Mouse (Mus musculus): ENCODE data around the gene Exoc2. TPM values are rescaled to one million over a fixed set of nuclear protein-coding genes. Genes with fewer than 3 reads are reported as not detected.
A peak's percentile ranks its signal among the peaks of the same experiment; 100 is the strongest.

Exoc2 gene
- polyA plus RNA-seq, 1 experiment from 2014 or later = 63.1 TPM

GRCm38 (mm10) chr13:30819891-30820290, 154.0 kb downstream of the Exoc2 start:
- H3K27ac ChIP-seq (replicated peaks; ENCODE audit: low read depth, low read length) = no peak overlapping the region
- H3K4me2 ChIP-seq (ENCODE audit: low read length) = no peak overlapping the region
- DNase-seq (no peak), ATAC-seq (ENCODE audit: low FRiP score, low TSS enrichment) (no peak)
- H3K9me3 ChIP-seq (ENCODE audit: control insufficient read depth, low read length) = no peaks in the 10 kb centered on the region
- H3K27me3 ChIP-seq (ENCODE audit: control insufficient read depth, insufficient read depth, low read length) = no peaks in the 10 kb centered on the region
- H3K4me1 ChIP-seq (ENCODE audit: control insufficient read depth, insufficient read depth, low read length) = no peaks in the 10 kb centered on the region
- H3K4me3 ChIP-seq (replicated peaks; ENCODE audit: low read depth, low read length) = no peak overlapping the region
- H3K9ac ChIP-seq (replicated peaks; ENCODE audit: low read length) = no peak overlapping the region
- peaks cover 60% of the 10 kb centered on the region for H3K36me3 ChIP-seq (ENCODE audit: control insufficient read depth, insufficient read depth, low read length)
- 92% methylated on average over 2 of the region's 2 CpGs for WGBS

GRCm38 (mm10) chr13:30817436-30817835, 156.5 kb downstream of the Exoc2 start:
- Histone ChIP-seq H3K4me2 (ENCODE audit: low read length) (no peak overlapping the region), H3K27ac (replicated peaks; ENCODE audit: low read depth, low read length) (no peak overlapping the region), H3K9me3 (ENCODE audit: control insufficient read depth, low read length) (no peaks in the 10 kb centered on the region), H3K27me3 (ENCODE audit: control insufficient read depth, insufficient read depth, low read length) (no peaks in the 10 kb centered on the region), H3K9ac (replicated peaks; ENCODE audit: low read length) (no peak overlapping the region), H3K36me3 (ENCODE audit: control insufficient read depth, insufficient read depth, low read length) (peaks cover 59% of the 10 kb centered on the region), H3K4me1 (ENCODE audit: control insufficient read depth, insufficient read depth, low read length) (no peaks in the 10 kb centered on the region), H3K4me3 (replicated peaks; ENCODE audit: low read depth, low read length) (no peak overlapping the region)
- DNase-seq (no peak), ATAC-seq (ENCODE audit: low FRiP score, low TSS enrichment) (no peak)
- WGBS = 97% methylated on average over 5 of the region's 5 CpGs

- ATAC-seq (ENCODE audit: low FRiP score, low TSS enrichment) = no peak
- peaks cover 37% of the 10 kb centered on the region for H3K36me3 ChIP-seq (ENCODE audit: control insufficient read depth, insufficient read depth, low read length)
- no peak overlapping the region for H3K9ac ChIP-seq (replicated peaks; ENCODE audit: low read length)
- WGBS = 91% methylated on average over 5 of the region's 5 CpGs
- no peak overlapping the region for H3K4me3 ChIP-seq (replicated peaks; ENCODE audit: low read depth, low read length)
- H3K4me2 ChIP-seq (ENCODE audit: low read length) = no peak overlapping the region
- no peak for DNase-seq
- H3K27ac ChIP-seq (replicated peaks; ENCODE audit: low read depth, low read length) = no peak overlapping the region
- no peaks in the 10 kb centered on the region for H3K9me3 ChIP-seq (ENCODE audit: control insufficient read depth, low read length)
- no peaks in the 10 kb centered on the region for H3K27me3 ChIP-seq (ENCODE audit: control insufficient read depth, insufficient read depth, low read length)
- no peaks in the 10 kb centered on the region for H3K4me1 ChIP-seq (ENCODE audit: control insufficient read depth, insufficient read depth, low read length)
Measured at GRCm38 (mm10) chr13:30814256-30814655, 159.6 kb downstream of the Exoc2 start.

GRCm38 (mm10) chr13:30813464-30813863, 160.4 kb downstream of the Exoc2 start:
- peaks cover 33% of the 10 kb centered on the region for H3K36me3 ChIP-seq (ENCODE audit: control insufficient read depth, insufficient read depth, low read length)
- 90% methylated on average over 5 of the region's 5 CpGs for WGBS

GRCm38 (mm10) chr13:30809240-30809639, 164.7 kb downstream of the Exoc2 start:
- Histone ChIP-seq H3K9ac (replicated peaks; ENCODE audit: low read length) (no peak overlapping the region), H3K4me2 (ENCODE audit: low read length) (no peak overlapping the region), H3K4me1 (ENCODE audit: control insufficient read depth, insufficient read depth, low read length) (no peaks in the 10 kb centered on the region), H3K27ac (replicated peaks; ENCODE audit: low read depth, low read length) (no peak overlapping the region), H3K4me3 (replicated peaks; ENCODE audit: low read depth, low read length) (no peak overlapping the region), H3K36me3 (ENCODE audit: control insufficient read depth, insufficient read depth, low read length) (peaks cover 5% of the 10 kb centered on the region; the same call in 1 of the 2 replicates), H3K9me3 (ENCODE audit: control insufficient read depth, low read length) (no peaks in the 10 kb centered on the region), H3K27me3 (ENCODE audit: control insufficient read depth, insufficient read depth, low read length) (no peaks in the 10 kb centered on the region)
- 0 out of 2 replicates have a peak, but pooled peaks have one; percentile 6 for ATAC-seq (ENCODE audit: low FRiP score, low TSS enrichment)
- DNase-seq = peak; percentile 12
- WGBS = 67% methylated on average over 7 of the region's 7 CpGs

More at GRCm38 (mm10) chr13:30813464-30813863, 160.4 kb downstream of the Exoc2 start:
- no peak overlapping the region for H3K9ac ChIP-seq (replicated peaks; ENCODE audit: low read length)
- ATAC-seq (ENCODE audit: low FRiP score, low TSS enrichment) (no peak), DNase-seq (no peak)
- no peaks in the 10 kb centered on the region for H3K27me3 ChIP-seq (ENCODE audit: control insufficient read depth, insufficient read depth, low read length)
- H3K4me2 ChIP-seq (ENCODE audit: low read length) = no peak overlapping the region
- H3K27ac ChIP-seq (replicated peaks; ENCODE audit: low read depth, low read length) = no peak overlapping the region
- H3K4me1 ChIP-seq (ENCODE audit: control insufficient read depth, insufficient read depth, low read length) = no peaks in the 10 kb centered on the region
- no peaks in the 10 kb centered on the region for H3K9me3 ChIP-seq (ENCODE audit: control insufficient read depth, low read length)
- H3K4me3 ChIP-seq (replicated peaks; ENCODE audit: low read depth, low read length) = no peak overlapping the region

- H3K4me3 ChIP-seq (replicated peaks; ENCODE audit: low read depth, low read length) = no peak overlapping the region
- H3K36me3 ChIP-seq (ENCODE audit: control insufficient read depth, insufficient read depth, low read length) = no peaks in the 10 kb centered on the region
- H3K4me1 ChIP-seq (ENCODE audit: control insufficient read depth, insufficient read depth, low read length) = no peaks in the 10 kb centered on the region
- H3K27me3 ChIP-seq (ENCODE audit: control insufficient read depth, insufficient read depth, low read length) = no peaks in the 10 kb centered on the region
- ATAC-seq (ENCODE audit: low FRiP score, low TSS enrichment) = 0 out of 2 replicates have a peak, but pooled peaks have one; percentile 27
- no peak overlapping the region for H3K27ac ChIP-seq (replicated peaks; ENCODE audit: low read depth, low read length)
- H3K9ac ChIP-seq (replicated peaks; ENCODE audit: low read length) = no peak overlapping the region
- WGBS = 87% methylated on average over 5 of the region's 5 CpGs
- no peak for DNase-seq
- no peaks in the 10 kb centered on the region for H3K9me3 ChIP-seq (ENCODE audit: control insufficient read depth, low read length)
- H3K4me2 ChIP-seq (ENCODE audit: low read length) = no peak overlapping the region
Measured at GRCm38 (mm10) chr13:30802336-30802955, 171.4 kb downstream of the Exoc2 start.

GRCm38 (mm10) chr13:30801886-30802285, 172.0 kb downstream of the Exoc2 start:
- Histone ChIP-seq H3K36me3 (ENCODE audit: control insufficient read depth, insufficient read depth, low read length) (no peaks in the 10 kb centered on the region), H3K9ac (replicated peaks; ENCODE audit: low read length) (no peak overlapping the region), H3K4me2 (ENCODE audit: low read length) (no peak overlapping the region), H3K9me3 (ENCODE audit: control insufficient read depth, low read length) (no peaks in the 10 kb centered on the region), H3K4me3 (replicated peaks; ENCODE audit: low read depth, low read length) (no peak overlapping the region), H3K27me3 (ENCODE audit: control insufficient read depth, insufficient read depth, low read length) (no peaks in the 10 kb centered on the region), H3K4me1 (ENCODE audit: control insufficient read depth, insufficient read depth, low read length) (no peaks in the 10 kb centered on the region), H3K27ac (replicated peaks; ENCODE audit: low read depth, low read length) (no peak overlapping the region)
- 74% methylated on average over 4 of the region's 4 CpGs for WGBS
- peak; percentile 23 for DNase-seq
- ATAC-seq (ENCODE audit: low FRiP score, low TSS enrichment) = 0 out of 2 replicates have a peak, but pooled peaks have one; percentile 4

- Histone ChIP-seq H3K4me1 (ENCODE audit: control insufficient read depth, insufficient read depth, low read length) (no peaks in the 10 kb centered on the region), H3K27ac (replicated peaks; ENCODE audit: low read depth, low read length) (no peak overlapping the region), H3K4me3 (replicated peaks; ENCODE audit: low read depth, low read length) (no peak overlapping the region), H3K4me2 (ENCODE audit: low read length) (no peak overlapping the region), H3K27me3 (ENCODE audit: control insufficient read depth, insufficient read depth, low read length) (no peaks in the 10 kb centered on the region), H3K36me3 (ENCODE audit: control insufficient read depth, insufficient read depth, low read length) (no peaks in the 10 kb centered on the region), H3K9me3 (ENCODE audit: control insufficient read depth, low read length) (no peaks in the 10 kb centered on the region), H3K9ac (replicated peaks; ENCODE audit: low read length) (no peak overlapping the region)
- DNase-seq (no peak), ATAC-seq (ENCODE audit: low FRiP score, low TSS enrichment) (no peak)
- 91% methylated on average over 4 of the region's 4 CpGs for WGBS
Measured at GRCm38 (mm10) chr13:30795960-30796359, 177.9 kb downstream of the Exoc2 start.

- DNase-seq (no peak), ATAC-seq (ENCODE audit: low FRiP score, low TSS enrichment) (no peak)
- no peaks in the 10 kb centered on the region for H3K9me3 ChIP-seq (ENCODE audit: control insufficient read depth, low read length)
- no peak overlapping the region for H3K27ac ChIP-seq (replicated peaks; ENCODE audit: low read depth, low read length)
- H3K4me1 ChIP-seq (ENCODE audit: control insufficient read depth, insufficient read depth, low read length) = no peaks in the 10 kb centered on the region
- H3K4me2 ChIP-seq (ENCODE audit: low read length) = no peak overlapping the region
- no peaks in the 10 kb centered on the region for H3K27me3 ChIP-seq (ENCODE audit: control insufficient read depth, insufficient read depth, low read length)
- no peaks in the 10 kb centered on the region for H3K36me3 ChIP-seq (ENCODE audit: control insufficient read depth, insufficient read depth, low read length)
- WGBS = 89% methylated on average over 5 of the region's 5 CpGs
- no peak overlapping the region for H3K9ac ChIP-seq (replicated peaks; ENCODE audit: low read length)
- H3K4me3 ChIP-seq (replicated peaks; ENCODE audit: low read depth, low read length) = no peak overlapping the region
Measured at GRCm38 (mm10) chr13:30793616-30794015, 180.3 kb downstream of the Exoc2 start.

Measured in midbrain, embryonic 14.5 days (tissue).